Mouse (Mus musculus) lung, adult 2 months (tissue): Measurements from ENCODE around the gene Trub1. TPM values are rescaled to one million over a fixed set of nuclear protein-coding genes. Genes with fewer than 3 reads are reported as not detected.

Experiments
- DNase-seq: peaks from one replicate; pipeline ENCODE4 v3.0.0; 2022
- H3K4me1 ChIP-seq: fragments of 200-500 bp; 2 replicates; pipeline ENCODE4 v1.6.1; 2011; ENCODE audit warnings: low read length; ENCODE audit not compliant: control insufficient read depth, insufficient read depth
- H3K4me3 ChIP-seq: fragments of 200-500 bp; replicated peaks from 2 replicates; pipeline ENCODE3; 2011; ENCODE audit warnings: low read depth, mild to moderate bottlenecking, control low read depth, low read length; ENCODE audit errors: extremely low read depth
- CTCF ChIP-seq: fragments of 200-500 bp; IDR thresholded peaks from 2 replicates; pipeline ENCODE4 v1.5.1; 2011; ENCODE audit warnings: mild to moderate bottlenecking, low read length, control low read depth; ENCODE audit not compliant: insufficient read depth
- POLR2A ChIP-seq: fragments of 200-500 bp; IDR thresholded peaks from 2 replicates; pipeline ENCODE4 v1.6.1; 2011; ENCODE audit warnings: low read depth, mild to moderate bottlenecking, control low read depth, low read length, borderline replicate concordance; ENCODE audit errors: extremely low read depth
- WGBS: fragments of 180-500 bp; shearing (Covaris S2); methylation state at CpG from one replicate; pipeline ENCODE4 v1.1.7; 2018; 5-methylcytosine and 5-hydroxymethylcytosine counted together
- polyA plus RNA-seq: library from polyadenylated mRNA; depleted of rRNA; stranded (reverse); fragments of >200 nt; gene quantifications from 2 replicates; pipeline ENCODE4 v1.2.3, GENCODE M21; 2012

Gene Trub1
- polyA plus RNA-seq, 1 experiment = 3.4 TPM

DNA sequence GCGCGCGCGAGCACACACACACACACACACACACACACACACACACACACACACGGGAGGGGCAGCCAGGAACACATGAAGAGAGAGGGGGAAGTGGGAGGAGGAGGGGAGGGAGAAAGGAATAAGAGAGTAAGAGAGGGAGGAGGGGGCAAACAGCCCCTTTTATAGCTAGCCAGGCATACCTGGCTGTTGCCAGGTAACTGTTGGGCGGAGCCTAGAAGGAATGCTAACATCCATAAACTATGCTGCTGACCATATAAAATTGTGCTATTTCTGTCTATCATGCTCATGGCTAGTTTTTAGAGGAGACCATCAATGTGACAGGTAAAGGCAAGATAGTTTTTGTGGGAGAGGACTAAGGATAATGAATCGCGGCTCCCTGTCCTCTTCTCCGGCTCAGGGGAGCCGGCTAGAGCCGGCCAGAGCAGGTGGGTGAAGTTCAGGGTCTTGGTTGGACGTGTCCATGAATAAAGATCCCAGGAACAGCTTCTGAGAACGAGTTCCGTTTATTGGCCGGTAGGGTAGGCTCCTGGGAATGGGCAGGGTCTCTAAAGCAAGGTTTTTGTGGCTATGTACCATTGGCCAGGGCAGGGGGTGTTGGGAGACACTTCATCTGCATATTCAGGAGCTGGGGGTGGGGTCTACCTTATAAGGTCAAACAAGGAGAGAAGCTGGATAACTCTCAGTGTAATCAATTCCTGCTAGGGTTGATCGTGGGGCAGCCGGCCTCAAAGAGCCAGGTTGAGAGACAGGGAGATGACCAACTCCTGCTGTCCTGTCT lies 34.7 kb upstream of the Trub1 start:
- TF ChIP-seq POLR2A (no peak), CTCF (no peak)
- 28% methylated on average over 17 of the region's 17 CpGs for WGBS
- Histone ChIP-seq H3K4me1 (no peaks in the 10 kb centered on the region), H3K4me3 (no peak overlapping the region)
- DNase-seq = no peak

DNA sequence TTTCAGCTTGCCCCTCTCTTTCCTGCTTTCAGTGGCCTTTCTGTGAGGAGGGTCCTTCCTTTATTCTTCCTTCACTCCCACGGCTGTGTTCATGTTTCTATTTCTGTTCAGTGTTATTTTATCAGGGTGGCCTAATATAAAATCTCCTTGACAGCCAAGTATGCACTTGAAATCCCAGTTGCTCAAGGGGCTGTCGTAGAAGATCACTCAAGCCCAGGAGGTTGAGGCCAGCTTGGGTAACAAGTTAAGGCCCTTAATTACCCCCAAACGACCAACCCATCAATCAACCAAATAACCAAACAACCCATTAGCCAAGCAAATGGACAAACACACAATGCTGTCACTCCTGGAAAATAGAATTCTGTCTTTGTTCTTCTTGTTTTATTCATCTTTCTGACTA lies 29.3 kb upstream of the Trub1 start:
- no peaks in the 10 kb centered on the region for H3K4me1 ChIP-seq
- no peak for DNase-seq
- no peak overlapping the region for H3K4me3 ChIP-seq
- TF ChIP-seq CTCF (no peak), POLR2A (no peak)
- 34% methylated on average over 3 of the region's 3 CpGs for WGBS

DNA sequence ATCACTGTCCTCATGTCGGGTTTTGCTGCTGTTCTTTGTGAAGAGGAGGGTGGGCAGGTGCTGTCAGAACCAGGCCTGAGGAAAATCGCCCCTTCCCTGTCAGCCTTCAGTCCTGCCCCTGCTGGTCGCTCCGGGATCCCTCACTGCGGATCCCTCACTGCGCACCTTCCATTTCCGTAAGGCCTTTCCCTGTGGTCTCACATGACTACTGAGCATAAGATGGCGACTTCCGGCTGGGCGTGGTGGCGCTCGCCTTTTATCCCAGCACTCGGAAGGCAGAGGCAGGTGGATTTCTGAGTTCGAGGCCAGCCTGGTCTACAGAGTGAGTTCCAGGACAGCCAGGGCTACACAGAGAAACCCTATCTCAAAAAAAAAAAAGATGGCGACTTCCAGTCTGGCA lies 27.4 kb upstream of the Trub1 start:
- Histone ChIP-seq H3K4me1 (no peaks in the 10 kb centered on the region), H3K4me3 (no peak overlapping the region)
- TF ChIP-seq CTCF (no peak), POLR2A (no peak)
- 97% methylated on average over 15 of the region's 15 CpGs for WGBS
- DNase-seq = no peak

DNA sequence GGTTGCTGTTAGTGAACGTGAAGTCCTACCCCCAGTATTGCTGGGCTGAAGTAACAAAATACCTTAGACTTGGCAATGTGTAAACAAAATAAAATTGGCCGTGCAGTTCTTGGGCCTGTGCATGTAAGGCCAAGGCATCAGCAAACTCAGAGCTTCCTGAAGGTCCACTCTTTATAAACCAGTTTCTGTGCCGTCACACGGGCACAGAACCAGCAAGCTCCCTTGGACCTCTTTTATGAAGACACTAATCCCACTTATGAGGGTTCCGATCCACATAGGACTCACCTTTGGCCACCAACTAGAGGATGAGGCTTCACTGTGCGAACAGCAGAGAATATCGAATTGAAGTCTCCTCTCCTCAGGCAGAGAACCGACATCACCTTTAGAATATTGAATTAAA lies 25.9 kb upstream of the Trub1 start:
- TF ChIP-seq CTCF = no peak
- no peak for TF ChIP-seq POLR2A
- Histone ChIP-seq H3K4me3 (no peak overlapping the region), H3K4me1 (no peaks in the 10 kb centered on the region)
- 90% methylated on average over 8 of the region's 8 CpGs for WGBS
- no peak for DNase-seq

DNA sequence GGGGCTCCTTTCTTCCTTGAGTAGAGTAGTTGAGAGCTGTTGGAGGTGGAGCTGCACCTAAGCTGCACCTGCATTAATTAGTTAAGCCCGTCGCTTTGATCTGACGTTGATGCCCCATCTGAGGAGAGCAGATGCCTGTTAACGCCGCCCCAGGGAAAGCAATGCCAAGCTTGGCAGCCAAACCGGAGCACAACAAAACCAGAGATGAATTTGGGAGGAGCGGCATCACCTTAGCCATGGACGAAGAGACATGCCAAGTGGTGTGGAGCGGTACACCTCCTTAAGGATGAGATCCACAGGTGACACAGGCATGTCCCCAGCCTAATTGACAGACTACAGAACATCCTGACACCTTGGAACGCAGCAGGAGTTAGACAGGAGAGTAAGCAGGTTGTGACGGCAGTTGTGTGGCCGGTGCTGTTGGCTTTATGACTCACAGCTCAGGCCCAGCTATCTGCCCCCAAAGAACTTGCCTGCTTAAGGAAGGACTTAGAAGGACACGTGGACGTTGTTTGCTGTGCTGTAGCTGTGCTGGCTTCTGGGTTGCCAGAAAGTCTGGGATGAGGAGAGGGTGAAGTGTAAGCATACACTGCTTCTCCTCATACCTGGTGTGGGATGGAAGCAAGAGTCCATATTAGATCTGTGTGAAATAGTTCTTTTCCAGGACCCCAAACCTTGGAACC lies 24.8 kb upstream of the Trub1 start:
- no peak for DNase-seq
- Histone ChIP-seq H3K4me3 (no peak overlapping the region), H3K4me1 (no peaks in the 10 kb centered on the region)
- no peak for TF ChIP-seq CTCF
- TF ChIP-seq POLR2A = no peak
- WGBS = 81% methylated on average over 14 of the region's 14 CpGs

DNA sequence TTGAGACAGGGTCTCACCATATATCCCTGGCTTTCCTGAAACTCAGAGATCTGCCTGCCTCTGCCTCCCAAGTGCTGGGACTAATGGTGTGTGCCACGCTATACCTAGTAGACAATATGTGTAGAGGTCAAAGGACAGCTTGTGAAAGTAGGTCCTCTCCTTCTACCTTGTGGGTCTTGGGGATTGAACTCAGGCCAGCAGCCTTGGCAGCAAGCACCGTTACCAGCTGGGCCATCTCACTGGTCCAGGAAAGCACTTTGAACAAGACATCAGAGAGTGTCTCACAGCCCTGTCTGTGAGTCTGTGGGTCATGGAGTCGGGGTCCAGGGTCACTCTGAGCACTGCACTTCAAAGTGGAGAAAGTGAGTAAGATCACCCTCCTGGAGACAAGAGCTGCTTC lies 24.1 kb upstream of the Trub1 start:
- 77% methylated on average over 3 of the region's 3 CpGs for WGBS
- TF ChIP-seq POLR2A = no peak
- no peak for TF ChIP-seq CTCF
- no peak overlapping the region for H3K4me3 ChIP-seq
- H3K4me1 ChIP-seq = no peaks in the 10 kb centered on the region
- no peak for DNase-seq

DNA sequence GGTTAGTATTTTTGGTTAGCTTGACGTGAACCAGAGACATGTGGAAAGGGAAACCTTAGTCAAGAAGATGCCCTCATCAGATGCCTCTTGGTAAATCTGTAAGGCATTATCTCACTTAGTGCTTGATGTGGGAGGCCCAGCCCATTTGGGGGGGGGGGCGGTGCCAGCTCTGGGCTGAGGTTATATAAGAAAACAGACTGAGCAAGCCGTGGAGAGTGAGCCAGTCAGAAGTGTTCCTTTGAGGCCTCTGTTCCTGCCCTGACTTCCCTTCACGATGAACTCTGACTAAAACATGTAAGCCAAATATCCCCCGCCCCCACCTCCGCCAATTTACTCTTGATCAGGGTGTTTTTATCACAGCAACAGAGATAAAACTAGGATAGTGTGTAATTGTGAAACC lies 22.8 kb upstream of the Trub1 start:
- H3K4me3 ChIP-seq = no peak overlapping the region
- no peak for DNase-seq
- TF ChIP-seq POLR2A (no peak), CTCF (no peak)
- 65% methylated on average over 6 of the region's 6 CpGs for WGBS
- H3K4me1 ChIP-seq = no peaks in the 10 kb centered on the region

DNA sequence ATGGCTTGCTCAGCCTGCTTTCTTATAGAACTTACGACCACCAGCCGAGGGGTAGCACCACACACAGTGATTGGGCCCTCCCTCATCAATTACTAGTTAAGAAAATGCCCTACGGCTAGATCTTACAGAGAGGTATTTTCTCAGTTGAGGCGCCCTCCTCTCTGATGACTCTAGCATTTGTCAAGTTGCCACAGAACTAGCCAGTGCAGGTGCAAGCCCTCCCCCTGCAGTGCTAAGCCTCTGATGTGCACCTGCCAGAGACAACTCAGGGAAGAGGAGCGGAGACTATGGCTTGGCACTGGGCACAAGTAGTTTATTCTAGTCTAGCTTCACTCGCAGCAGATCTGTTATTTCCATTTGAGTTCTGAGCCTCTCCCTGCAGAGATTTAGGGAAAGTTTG lies 21.2 kb upstream of the Trub1 start:
- no peak overlapping the region for H3K4me3 ChIP-seq
- no peak for DNase-seq
- TF ChIP-seq CTCF = no peak
- TF ChIP-seq POLR2A = no peak
- WGBS = 57% methylated on average over 6 of the region's 6 CpGs
- no peaks in the 10 kb centered on the region for H3K4me1 ChIP-seq

DNA sequence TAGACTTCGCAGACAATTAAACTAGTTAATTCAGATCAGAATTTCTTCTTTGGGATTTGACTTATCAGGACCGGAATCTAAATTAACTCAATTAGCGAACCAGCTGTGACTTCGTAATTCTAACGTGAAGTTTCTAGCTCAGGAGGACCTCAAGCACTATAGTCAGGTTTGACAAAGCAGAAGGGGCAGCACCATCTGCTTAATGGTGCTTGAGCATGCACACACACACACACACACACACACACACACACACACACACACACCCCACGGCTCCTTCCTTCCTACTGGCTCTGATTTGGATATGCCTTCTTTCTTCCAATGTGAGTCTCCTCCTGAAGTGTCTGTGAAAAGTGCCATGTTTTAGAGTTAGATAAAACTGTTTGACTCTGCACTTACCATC lies 18.7 kb upstream of the Trub1 start:
- Histone ChIP-seq H3K4me3 (no peak overlapping the region), H3K4me1 (no peaks in the 10 kb centered on the region)
- 78% methylated on average over 6 of the region's 6 CpGs for whole genome bisulfite sequencing
- no peak for DNase-seq
- no peak for TF ChIP-seq CTCF
- no peak for TF ChIP-seq POLR2A

DNA sequence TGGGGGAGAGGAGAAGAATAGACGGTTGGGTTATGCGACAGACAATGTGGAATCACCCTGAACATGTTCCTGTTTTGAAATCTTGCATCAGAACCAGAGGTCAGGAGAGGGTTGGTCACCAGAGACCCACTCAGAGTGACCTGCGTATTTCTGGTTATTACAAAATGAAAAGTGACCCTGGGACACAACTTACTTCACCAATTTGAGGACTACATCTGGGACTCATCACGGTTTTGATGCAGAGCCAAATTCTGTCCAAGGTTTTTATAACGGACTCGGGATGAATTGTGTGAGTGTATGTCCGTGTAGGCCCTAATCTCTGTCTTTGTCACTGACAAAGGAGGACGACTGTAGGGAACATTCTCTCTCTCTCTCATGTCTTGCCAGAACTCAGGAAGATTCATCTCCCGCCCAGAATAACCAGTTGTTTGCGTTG lies 16.1 kb upstream of the Trub1 start:
- WGBS = 59% methylated on average over 10 of the region's 10 CpGs
- Histone ChIP-seq H3K4me3 (no peak overlapping the region), H3K4me1 (no peaks in the 10 kb centered on the region)
- no peak for DNase-seq
- TF ChIP-seq POLR2A (no peak), CTCF (no peak)
